Mouse (Mus musculus): ENCODE measurements around the gene B3gnt9.
"Not testable (repeated sequence)": the region's sequence is repeated elsewhere in the genome, so short reads cannot be mapped to it uniquely, and the experiment has no call there.

DNA sequence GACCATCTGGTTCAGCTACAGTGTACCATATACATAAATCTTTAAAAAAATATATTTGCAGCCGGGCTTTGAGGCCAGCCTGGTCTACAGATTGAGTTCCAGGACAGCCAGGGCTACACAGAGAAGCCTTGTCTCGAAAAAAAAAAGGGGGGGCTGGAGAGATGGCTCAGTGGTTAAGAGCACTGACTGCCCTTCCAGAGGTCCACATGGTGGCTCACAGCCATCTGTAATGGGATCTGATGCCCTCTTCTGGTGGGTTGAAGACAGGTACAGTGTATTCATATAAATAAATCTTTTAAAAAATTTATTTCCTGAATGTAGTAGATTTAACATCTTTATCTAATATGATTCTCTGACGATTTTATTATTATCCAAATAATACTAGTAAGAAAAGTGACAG is 36.8 kb upstream of the B3gnt9 start:
- TF ChIP-seq POLR2A, CTCF (IDR thresholded peaks at IDR 0.05; ENCODE audit: insufficient read depth, low read depth, low read length): not testable (repeated sequence)
